Mouse (Mus musculus) heart, postnatal 14 days (tissue): ENCODE measurements around the gene Grem2. TPM values are rescaled to one million over a fixed set of nuclear protein-coding genes. Genes with fewer than 3 reads are reported as not detected.

ENCODE experiments used
- DNase-seq, 2 experiments: peaks; one replicate each; pipeline ENCODE4 v3.0.0; 2021 to 2022
- intact Hi-C: fragments of 180-260 bp; cut with DNase I; formaldehyde crosslinking; loops from one replicate; pipeline ENCODE4 v1.15.1; 2025
- long read RNA-seq, 2 experiments: library from polyadenylated mRNA; stranded (forward); transcript quantifications; one replicate each; pipeline ENCODE4 v2.0.0; 2021
- total RNA-seq, 2 experiments: library from RNA; stranded (reverse); gene quantifications; 2 replicates each; pipeline ENCODE4 v1.2.3; 2021

Gene Grem2
- under 1 TPM; 0.10 to 0.17 TPM for total RNA-seq
- long read RNA-seq, experiment 1: 0 reads
- long read RNA-seq, experiment 2, partial matches to known transcripts: 0 of 1 reads
- long read RNA-seq, experiment 2, other reads (novel, unspliced or antisense): 1 of 1 reads

GRCm38 (mm10) chr1:174921298-174921955, at the start of gene Grem2:
Gene Grem2, minus strand, starts transcription at chr1:174921819.
- intact Hi-C loops: no loop called here
- DNase-seq: peak; percentile 2 to 3

- no peak for DNase-seq
- intact Hi-C loops: no loop called here
These were observed 38.2 kb upstream of the Grem2 start for GRCm38 (mm10) chr1:174959837-174960236.

- intact Hi-C loops: no loop called here
- DNase-seq: no peak
These were observed 9.5 kb upstream of the Grem2 start for GRCm38 (mm10) chr1:174931003-174931619.

GRCm38 (mm10) chr1:174929459-174930181, 8.0 kb upstream of the Grem2 start:
- intact Hi-C loops: no loop called here
- no peak for DNase-seq

- DNase-seq: no peak
- intact Hi-C loops: no loop called here
These were observed 2.7 kb downstream of the Grem2 start for GRCm38 (mm10) chr1:174918949-174919348.

- intact Hi-C loops: no loop called here
- DNase-seq: no peak
These were observed 3.3 kb downstream of the Grem2 start for GRCm38 (mm10) chr1:174918236-174918870.

GRCm38 (mm10) chr1:174909834-174910233, 11.8 kb downstream of the Grem2 start:
- no peak for DNase-seq
- intact Hi-C loops: no loop called here

- DNase-seq: no peak
- intact Hi-C loops: no loop called here
These were observed 13.4 kb downstream of the Grem2 start for GRCm38 (mm10) chr1:174908232-174908631.

GRCm38 (mm10) chr1:174907637-174908036, 14.0 kb downstream of the Grem2 start:
- intact Hi-C loops: no loop called here
- DNase-seq: no peak

- intact Hi-C loops: no loop called here
- no peak for DNase-seq
These were observed 18.9 kb downstream of the Grem2 start for GRCm38 (mm10) chr1:174902755-174903154.

GRCm38 (mm10) chr1:174892471-174892870, 29.1 kb downstream of the Grem2 start:
- DNase-seq: no peak
- intact Hi-C loops: no loop called here

GRCm38 (mm10) chr1:174888684-174889405, 32.8 kb downstream of the Grem2 start:
- intact Hi-C loops: no loop called here
- DNase-seq: no peak

- DNase-seq: no peak
- intact Hi-C loops: no loop called here
These were observed 33.5 kb downstream of the Grem2 start for GRCm38 (mm10) chr1:174888073-174888472.

GRCm38 (mm10) chr1:174882496-174882895, 39.1 kb downstream of the Grem2 start:
- no peak for DNase-seq
- intact Hi-C loops: no loop called here

GRCm38 (mm10) chr1:174875173-174875572, 46.4 kb downstream of the Grem2 start:
- intact Hi-C loops: no loop called here
- no peak for DNase-seq

GRCm38 (mm10) chr1:174860407-174861118, 61.1 kb downstream of the Grem2 start:
- intact Hi-C loops: no loop called here
- no peak for DNase-seq

- intact Hi-C loops: no loop called here
- DNase-seq: no peak
These were observed 65.4 kb downstream of the Grem2 start for GRCm38 (mm10) chr1:174856188-174856587.

- intact Hi-C loops: no loop called here
- DNase-seq: no peak
These were observed 76.8 kb downstream of the Grem2 start for GRCm38 (mm10) chr1:174844786-174845185.

- intact Hi-C loops: no loop called here
- no peak for DNase-seq
These were observed 84.8 kb downstream of the Grem2 start for GRCm38 (mm10) chr1:174836861-174837260.

GRCm38 (mm10) chr1:174826562-174826961, 95.1 kb downstream of the Grem2 start:
- intact Hi-C loops: no loop called here
- no peak for DNase-seq
